Mouse (Mus musculus) spleen, postnatal 36 days (tissue): ENCODE data around the gene Tmem145.

Experiments used
- DNase-seq, 2 experiments: peaks; one replicate each; pipeline ENCODE4 v3.0.0; 2022; ENCODE audit warnings: low spot score in 2 of 2, mixed read lengths in 1 of 2

Gene Tmem145

GRCm38 (mm10) chr7:25292107-25292506 is 13.8 kb upstream of the Tmem145 start:
- DNase-seq, result no peak

DNA sequence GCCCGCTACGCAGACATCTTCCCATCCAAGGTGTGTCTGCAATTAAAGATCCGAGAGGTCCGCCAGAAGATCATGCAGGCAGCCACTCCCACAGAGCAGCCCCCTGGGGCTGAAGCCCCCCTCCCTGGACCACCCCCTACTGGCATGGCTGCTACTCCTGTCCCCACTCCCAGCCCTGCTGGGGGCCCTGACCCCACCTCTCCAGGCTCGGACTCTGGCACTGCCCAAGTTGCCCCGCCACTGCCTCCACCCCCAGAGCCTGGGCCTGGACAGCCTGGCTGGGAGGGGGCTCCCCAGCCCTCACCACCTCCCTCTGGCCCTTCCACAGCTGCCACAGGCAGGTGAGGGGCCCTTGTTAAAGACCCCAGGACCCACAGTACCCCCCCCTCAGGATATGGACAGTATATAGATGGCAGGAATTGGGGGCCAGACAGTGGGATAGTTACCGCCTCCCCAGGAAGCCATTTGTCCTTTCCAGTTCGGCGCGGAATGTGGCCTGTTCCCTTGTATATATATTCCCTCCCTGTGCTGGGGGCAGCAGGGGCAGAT is 12.6 kb upstream of the Tmem145 start:
- no peak for DNase-seq

GRCm38 (mm10) chr7:25294495-25294894 is 11.4 kb upstream of the Tmem145 start:
- no peak for DNase-seq

DNA sequence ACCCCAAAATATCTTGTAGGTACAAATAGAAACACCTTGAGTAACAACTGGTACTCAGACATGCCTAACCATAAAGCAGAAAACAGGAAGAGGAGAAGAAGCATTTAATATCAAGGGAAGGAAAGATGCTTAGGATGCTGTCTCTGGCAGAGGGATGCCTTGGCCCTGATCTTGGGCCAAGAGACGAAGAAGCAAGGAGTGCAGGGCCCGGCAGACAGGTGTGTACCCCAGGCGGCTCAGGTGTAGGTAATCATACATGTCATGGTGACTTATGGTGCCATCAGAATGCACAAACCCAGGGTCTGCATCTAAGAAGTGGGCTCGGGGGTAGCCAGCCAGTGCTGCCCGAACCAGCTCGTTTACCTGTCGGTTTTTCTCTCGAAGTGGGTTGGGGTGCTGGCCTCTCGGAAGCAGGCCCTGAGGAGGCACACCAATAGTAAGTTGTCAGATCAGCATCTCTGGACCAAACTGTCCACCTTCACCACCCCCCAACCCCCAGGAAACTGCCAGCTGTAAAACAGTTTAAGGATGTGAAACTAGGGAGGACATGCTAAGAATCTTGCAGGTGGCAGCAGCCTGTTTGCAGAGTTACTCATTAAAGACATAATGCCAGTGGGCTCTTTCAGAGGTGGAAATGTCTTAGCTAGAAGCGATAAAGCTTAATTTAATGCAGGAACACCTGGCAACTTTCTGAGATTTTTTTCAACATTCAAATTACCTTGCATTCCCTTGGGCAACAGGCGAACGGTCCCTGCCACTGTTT is 10.8 kb upstream of the Tmem145 start:
- DNase-seq, result peak; percentile 64 to 65

GRCm38 (mm10) chr7:25296945-25297453 is 8.9 kb upstream of the Tmem145 start:
- peak; percentile 66 to 70 for DNase-seq

GRCm38 (mm10) chr7:25297454-25298325 is 8.2 kb upstream of the Tmem145 start, which contains the start of gene Pafah1b3:
TSS of gene Pafah1b3 (minus strand) at chr7:25297986.
- peak; percentile 60 to 69 for DNase-seq

DNA sequence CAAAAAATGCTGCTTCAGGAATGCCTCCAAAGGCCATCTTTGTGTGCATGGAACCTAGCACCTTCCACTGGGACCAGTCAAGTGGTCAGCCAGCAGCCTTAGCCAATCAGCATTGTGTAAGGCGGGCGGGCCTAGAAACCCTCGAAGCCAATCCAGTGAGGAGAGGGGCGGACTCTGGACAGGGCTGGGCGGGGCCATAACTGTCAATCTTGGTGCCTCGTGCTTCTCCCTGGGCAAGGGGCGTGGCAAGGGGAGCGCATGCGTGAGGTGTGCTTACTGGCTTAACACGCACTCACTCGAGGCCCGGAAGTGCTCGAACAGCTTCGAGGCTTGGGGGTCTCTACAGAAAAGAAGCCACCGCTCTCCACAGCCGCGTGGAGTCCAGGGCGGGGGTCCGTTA is 4.8 kb upstream of the Tmem145 start, which contains the start of gene Prr19:
Gene Prr19 (plus strand): TSS at position 349 of the 400 bp plus-strand sequence.
- no peak for DNase-seq

DNA sequence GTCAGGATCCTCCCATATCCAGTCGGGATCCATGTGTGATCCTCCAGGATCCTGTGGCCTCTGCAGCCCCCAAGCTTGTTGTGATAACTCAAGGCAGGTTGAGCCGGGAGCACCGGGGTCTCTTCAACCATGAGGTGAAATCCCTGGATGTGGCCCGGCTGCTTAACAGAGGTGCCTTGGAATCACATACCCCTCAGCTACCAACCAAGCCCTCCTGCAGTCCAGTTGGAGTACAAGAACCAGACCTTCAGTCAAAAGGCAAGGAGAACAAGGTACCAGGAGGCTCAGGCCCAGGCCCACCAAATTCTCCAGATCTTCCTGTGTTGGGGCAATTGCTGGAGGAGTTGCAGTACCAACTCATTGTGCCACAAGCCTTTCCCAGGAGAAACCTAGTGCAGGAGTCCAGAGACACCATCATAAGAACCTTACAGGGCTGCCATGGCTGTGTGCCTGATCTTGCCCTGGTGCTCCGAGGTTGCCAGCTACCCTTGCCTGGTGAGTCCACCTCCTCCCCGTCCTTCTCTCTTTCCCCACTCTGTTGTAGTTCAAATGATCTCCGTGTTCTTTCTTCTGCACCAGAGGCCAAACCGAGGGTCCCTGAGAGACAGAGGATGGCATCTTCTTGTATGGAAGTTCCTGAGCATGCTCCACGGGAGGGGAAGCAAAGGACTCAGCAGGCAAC is 2.8 kb upstream of the Tmem145 start:
- DNase-seq, result no peak

DNA sequence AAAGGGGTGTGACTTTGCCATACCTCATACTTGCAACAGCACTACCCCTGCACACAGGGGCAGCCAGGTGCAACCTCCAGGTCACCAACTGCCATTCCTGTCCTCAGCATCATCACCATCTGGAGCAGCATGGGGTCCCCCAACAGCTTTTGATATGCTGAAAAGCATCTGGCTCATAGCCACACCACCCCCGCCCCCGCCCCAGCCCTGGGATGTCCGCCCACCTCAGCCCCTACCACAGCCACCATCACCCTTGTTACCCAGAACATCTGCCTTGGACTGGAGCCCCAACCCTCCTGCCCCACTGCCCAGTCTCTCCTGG is 2.3 kb upstream of the Tmem145 start:
- DNase-seq, result no peak

- DNase-seq, result no peak
These were observed 425 bp upstream of the Tmem145 start for GRCm38 (mm10) chr7:25305481-25305880.

DNA sequence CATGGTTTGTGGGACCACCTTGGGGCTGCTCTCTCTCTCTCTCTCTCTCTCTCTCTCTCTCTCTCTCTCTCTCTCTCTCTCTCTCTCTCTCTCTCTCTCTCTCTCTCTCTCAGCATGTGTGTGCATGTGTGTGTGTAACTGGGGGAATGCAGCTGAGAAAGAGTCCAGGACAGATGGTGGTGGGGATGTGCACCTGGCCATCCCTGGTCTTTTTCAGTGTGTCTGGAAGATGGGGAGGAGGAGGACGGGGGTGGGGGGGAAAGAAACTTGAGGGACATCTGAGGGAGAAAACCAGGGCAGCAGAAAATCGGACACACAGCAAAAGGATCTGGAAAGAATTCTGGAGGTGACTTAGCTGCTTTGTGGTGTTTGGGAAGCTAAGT is 699 bp downstream of the Tmem145 start:
- DNase-seq, result no peak

- DNase-seq, result no peak
These were observed 2.9 kb downstream of the Tmem145 start for GRCm38 (mm10) chr7:25308702-25309318.

GRCm38 (mm10) chr7:25309425-25309824 is 3.5 kb downstream of the Tmem145 start:
- DNase-seq, result no peak

GRCm38 (mm10) chr7:25311193-25311592 is 5.3 kb downstream of the Tmem145 start:
- DNase-seq, result no peak

DNA sequence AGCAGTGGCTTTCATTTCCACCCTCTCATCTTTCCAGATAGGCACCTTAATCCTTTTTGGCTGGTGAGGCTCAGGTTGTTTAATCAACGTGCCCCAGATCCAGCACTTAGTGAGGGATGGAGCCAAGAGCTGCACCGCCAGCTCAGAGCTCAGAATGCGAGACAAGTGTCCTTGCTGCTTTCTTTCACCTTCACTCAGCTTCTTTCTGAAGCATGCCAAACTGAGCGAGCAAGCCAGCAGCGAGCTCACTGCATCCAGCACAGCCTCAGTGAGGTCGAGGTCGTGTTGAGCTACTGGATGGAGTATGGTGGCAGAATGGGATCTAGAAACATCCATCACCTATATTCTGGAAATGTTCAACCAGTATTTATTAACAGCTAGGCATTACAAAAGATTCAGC is 7.4 kb downstream of the Tmem145 start:
- no peak for DNase-seq

DNA sequence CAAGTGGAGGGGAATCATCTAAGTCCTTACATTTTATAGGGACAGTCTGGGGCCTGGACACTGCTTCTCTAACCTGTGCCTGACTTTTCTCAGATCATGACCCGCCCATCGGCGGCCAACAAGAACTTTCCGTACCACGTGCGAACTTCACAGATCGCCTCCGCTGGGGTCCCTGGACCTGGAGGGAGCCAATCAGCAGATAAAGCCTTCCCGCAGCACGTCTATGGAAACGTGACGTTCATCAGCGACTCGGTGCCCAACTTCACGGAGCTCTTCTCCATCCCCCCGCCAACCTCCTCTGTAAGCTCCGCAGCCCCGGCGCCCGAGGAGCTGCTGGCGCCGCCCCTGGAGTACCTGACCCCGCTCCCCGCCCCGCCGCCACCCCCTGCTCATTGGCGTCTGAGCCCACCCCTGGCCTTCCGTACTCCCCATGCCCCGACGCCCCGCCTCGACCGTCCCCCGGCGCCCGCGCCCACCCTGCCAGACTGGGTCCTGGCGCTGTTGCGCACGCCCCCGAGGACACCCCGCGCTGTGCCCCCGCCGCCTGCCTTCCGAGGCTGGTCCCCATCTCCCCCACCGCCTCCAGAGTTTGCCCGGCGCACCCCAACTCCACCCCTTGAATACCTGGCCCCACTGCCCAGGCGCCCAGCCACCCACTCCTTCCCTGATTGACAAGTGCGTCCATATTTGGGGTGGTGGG is 8.8 kb downstream of the Tmem145 start:
- DNase-seq, result no peak

GRCm38 (mm10) chr7:25315306-25316041 is 9.6 kb downstream of the Tmem145 start:
- DNase-seq, result no peak

DNA sequence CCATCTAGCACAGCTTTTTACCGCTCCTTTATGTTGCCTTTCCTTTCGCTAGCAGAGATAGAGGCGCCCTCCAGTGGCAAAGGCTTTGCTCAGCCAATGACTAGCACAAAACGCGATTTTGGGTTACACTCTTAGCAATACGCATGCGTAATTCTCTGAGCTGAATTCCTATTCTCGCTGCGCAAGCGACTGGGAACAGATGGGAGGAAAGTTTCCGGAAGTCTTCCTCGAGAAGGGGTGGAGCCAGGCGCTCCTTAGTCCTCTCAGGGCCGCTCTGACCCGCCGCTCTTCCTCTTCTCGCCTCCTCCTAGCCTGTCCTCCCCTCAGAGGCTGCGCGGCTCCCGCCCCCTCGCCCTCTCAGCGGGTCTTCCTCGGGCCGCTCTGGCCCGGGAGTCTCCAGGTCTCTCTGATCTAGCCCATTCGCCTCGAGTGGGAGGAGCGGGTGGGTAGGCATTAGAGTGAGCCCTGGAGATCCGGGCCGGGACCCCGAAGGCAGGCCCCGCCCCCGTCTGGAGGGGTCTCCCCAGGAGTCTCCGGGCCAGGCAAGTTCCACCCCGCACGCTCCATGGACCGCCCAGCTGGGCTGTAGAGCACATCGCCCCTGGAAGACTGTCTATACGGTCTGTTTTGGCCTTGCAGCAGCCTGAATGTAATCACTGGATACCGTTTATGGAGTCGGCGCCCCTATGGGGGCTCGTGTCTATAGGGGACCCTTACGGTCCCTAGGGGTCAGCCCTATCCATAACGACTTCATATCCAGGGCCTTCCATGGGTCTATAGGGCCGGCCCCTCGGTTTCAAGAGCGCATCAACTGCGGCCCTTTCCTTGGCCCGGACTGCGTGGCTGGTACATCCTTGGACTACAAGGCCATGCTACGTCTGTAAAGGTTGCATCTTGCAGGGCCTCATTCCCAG is 10.9 kb downstream of the Tmem145 start, which contains the start of gene Megf8:
Gene Megf8 (plus strand): TSS at position 633 of the 914 bp plus-strand sequence.
- peak; percentile 87 to 91 for DNase-seq
